Mouse (Mus musculus) midbrain, embryonic 10.5 days (tissue): ENCODE data around the gene F5. TPM values are rescaled to one million over a fixed set of nuclear protein-coding genes. Genes with fewer than 3 reads are reported as not detected.

Experiments
- DNase-seq: peaks from one replicate; pipeline ENCODE4 v3.0.0-alpha.2; 2017; ENCODE audit warnings: low spot score
- H3K27ac ChIP-seq: fragments of 300-500 bp; sonication (generic); replicated peaks from 2 replicates; pipeline ENCODE4 v1.5.1; 2016; ENCODE audit warnings: mild to moderate bottlenecking
- H3K27me3 ChIP-seq: fragments of 300-500 bp; sonication (generic); 2 replicates; pipeline ENCODE4 v1.6.1; 2016; ENCODE audit warnings: low read depth, mild to moderate bottlenecking; ENCODE audit not compliant: poor library complexity, severe bottlenecking
- H3K36me3 ChIP-seq: fragments of 300-500 bp; sonication (generic); 2 replicates; pipeline ENCODE4 v1.6.1; 2016; ENCODE audit warnings: mild to moderate bottlenecking, moderate library complexity
- H3K4me1 ChIP-seq: fragments of 300-500 bp; sonication (generic); 2 replicates; pipeline ENCODE4 v1.6.1; 2016
- H3K4me3 ChIP-seq: fragments of 300-500 bp; sonication (generic); 2 replicates; pipeline ENCODE4 v1.5.1; 2016; ENCODE audit warnings: mild to moderate bottlenecking, moderate library complexity
- H3K9me3 ChIP-seq: fragments of 300-500 bp; sonication (generic); replicated peaks from 2 replicates; pipeline ENCODE4 v1.6.1; 2016; ENCODE audit warnings: mild to moderate bottlenecking
- WGBS: fragments of 180-500 bp; shearing (Covaris S2); methylation state at CpG from one replicate; pipeline ENCODE4 v1.1.7; 2016; 5-methylcytosine and 5-hydroxymethylcytosine counted together
- polyA plus RNA-seq: library from polyadenylated mRNA; unstranded; fragments of >200 nt; fragmentation: Nextera tagmentation; extraction: Ambion mirVana; gene quantifications from 2 replicates; pipeline ENCODE4 v1.2.1, GENCODE M21; 2016

Gene F5
- polyA plus RNA-seq, result 0.36 and 0.52 TPM in 2 replicates

- no peaks in the 10 kb centered on the region for H3K36me3 ChIP-seq
- no peaks in the 10 kb centered on the region for H3K9me3 ChIP-seq
- peak; percentile 24 for DNase-seq
- H3K27me3 ChIP-seq, result 0 out of 2 replicates have a peak, but pooled peaks cover 4% of the 10 kb centered on the region
- peak within 1 kb of the TSS; percentile 29 for H3K4me3 ChIP-seq
- peaks cover 9% of the 10 kb centered on the region for H3K4me1 ChIP-seq
- WGBS, result 13% methylated on average over 16 of the region's 16 CpGs
- 0 out of 2 replicates have a peak within 1 kb of the TSS, but pooled peaks have one; percentile 13 for H3K27ac ChIP-seq
Measured at GRCm38 (mm10) chr1:164151387-164152088, at the start of gene F5. F5 (plus strand) TSS chr1:164151838.

GRCm38 (mm10) chr1:164109763-164110162 lies 41.9 kb upstream of the F5 start:
- WGBS, result 85% methylated on average over 2 of the region's 2 CpGs
- no peak for DNase-seq
- no peak overlapping the region for H3K27ac ChIP-seq
- no peaks in the 10 kb centered on the region for H3K4me1 ChIP-seq
- H3K27me3 ChIP-seq, result no peaks in the 10 kb centered on the region
- no peaks in the 10 kb centered on the region for H3K36me3 ChIP-seq
- H3K4me3 ChIP-seq, result no peak overlapping the region
- H3K9me3 ChIP-seq, result no peaks in the 10 kb centered on the region

- no peak for DNase-seq
- no peaks in the 10 kb centered on the region for H3K36me3 ChIP-seq
Measured at GRCm38 (mm10) chr1:164110591-164111329, 40.9 kb upstream of the F5 start.

GRCm38 (mm10) chr1:164114280-164114679 lies 37.4 kb upstream of the F5 start:
- no peaks in the 10 kb centered on the region for H3K9me3 ChIP-seq
- H3K36me3 ChIP-seq, result no peaks in the 10 kb centered on the region
- H3K27me3 ChIP-seq, result no peaks in the 10 kb centered on the region
- no peak overlapping the region for H3K27ac ChIP-seq
- no peak for DNase-seq
- no peaks in the 10 kb centered on the region for H3K4me1 ChIP-seq
- H3K4me3 ChIP-seq, result no peak overlapping the region
- WGBS, result 85% methylated on average over 5 of the region's 5 CpGs

More at GRCm38 (mm10) chr1:164110591-164111329, 40.9 kb upstream of the F5 start:
- Histone ChIP-seq H3K9me3 (no peaks in the 10 kb centered on the region), H3K27me3 (no peaks in the 10 kb centered on the region), H3K4me1 (no peaks in the 10 kb centered on the region), H3K27ac (no peak overlapping the region), H3K4me3 (no peak overlapping the region)
- WGBS, result 96% methylated on average over 9 of the region's 9 CpGs

GRCm38 (mm10) chr1:164114947-164115493 lies 36.6 kb upstream of the F5 start, which contains the start of gene Selp:
Selp (plus strand) TSS chr1:164115264.
- no peak for DNase-seq
- H3K36me3 ChIP-seq, result no peaks in the 10 kb centered on the region
- 86% methylated on average over 8 of the region's 8 CpGs for WGBS
- H3K9me3 ChIP-seq, result no peaks in the 10 kb centered on the region
- H3K27ac ChIP-seq, result no peak within 1 kb of the TSS
- H3K27me3 ChIP-seq, result no peaks in the 10 kb centered on the region
- no peaks in the 10 kb centered on the region for H3K4me1 ChIP-seq
- H3K4me3 ChIP-seq, result no peak within 1 kb of the TSS

- no peak for DNase-seq
- H3K9me3 ChIP-seq, result no peaks in the 10 kb centered on the region
- H3K4me1 ChIP-seq, result no peaks in the 10 kb centered on the region
- 90% methylated on average over 6 of the region's 6 CpGs for WGBS
- no peak overlapping the region for H3K27ac ChIP-seq
- no peak overlapping the region for H3K4me3 ChIP-seq
- no peaks in the 10 kb centered on the region for H3K36me3 ChIP-seq
- no peaks in the 10 kb centered on the region for H3K27me3 ChIP-seq
Measured at GRCm38 (mm10) chr1:164115647-164116046, 36.0 kb upstream of the F5 start.

- no peak overlapping the region for H3K27ac ChIP-seq
- 91% methylated on average over 6 of the region's 6 CpGs for WGBS
- no peaks in the 10 kb centered on the region for H3K4me1 ChIP-seq
- no peak overlapping the region for H3K4me3 ChIP-seq
- H3K36me3 ChIP-seq, result no peaks in the 10 kb centered on the region
- no peak for DNase-seq
- H3K9me3 ChIP-seq, result no peaks in the 10 kb centered on the region
- no peaks in the 10 kb centered on the region for H3K27me3 ChIP-seq
Measured at GRCm38 (mm10) chr1:164117869-164118268, 33.8 kb upstream of the F5 start.

GRCm38 (mm10) chr1:164119892-164120776 lies 31.5 kb upstream of the F5 start:
- Histone ChIP-seq H3K36me3 (no peaks in the 10 kb centered on the region), H3K27ac (no peak overlapping the region), H3K27me3 (no peaks in the 10 kb centered on the region), H3K9me3 (no peaks in the 10 kb centered on the region), H3K4me3 (no peak overlapping the region), H3K4me1 (no peaks in the 10 kb centered on the region)
- 83% methylated on average over 3 of the region's 3 CpGs for WGBS
- no peak for DNase-seq

- WGBS, result 93% methylated on average over 3 of the region's 3 CpGs
- no peaks in the 10 kb centered on the region for H3K27me3 ChIP-seq
- no peaks in the 10 kb centered on the region for H3K9me3 ChIP-seq
- no peaks in the 10 kb centered on the region for H3K4me1 ChIP-seq
- no peak for DNase-seq
- no peaks in the 10 kb centered on the region for H3K36me3 ChIP-seq
- no peak overlapping the region for H3K27ac ChIP-seq
- no peak overlapping the region for H3K4me3 ChIP-seq
Measured at GRCm38 (mm10) chr1:164120777-164121158, 30.9 kb upstream of the F5 start.

GRCm38 (mm10) chr1:164123836-164124235 lies 27.8 kb upstream of the F5 start:
- no peaks in the 10 kb centered on the region for H3K9me3 ChIP-seq
- no peaks in the 10 kb centered on the region for H3K4me1 ChIP-seq
- 86% methylated on average over 3 of the region's 3 CpGs for WGBS
- H3K27ac ChIP-seq, result no peak overlapping the region
- no peaks in the 10 kb centered on the region for H3K27me3 ChIP-seq
- no peak for DNase-seq
- H3K36me3 ChIP-seq, result no peaks in the 10 kb centered on the region
- H3K4me3 ChIP-seq, result no peak overlapping the region

- Histone ChIP-seq H3K4me1 (no peaks in the 10 kb centered on the region), H3K27ac (no peak overlapping the region), H3K36me3 (no peaks in the 10 kb centered on the region), H3K9me3 (no peaks in the 10 kb centered on the region), H3K4me3 (no peak overlapping the region), H3K27me3 (no peaks in the 10 kb centered on the region)
- 81% methylated on average over 3 of the region's 3 CpGs for WGBS
- no peak for DNase-seq
Measured at GRCm38 (mm10) chr1:164130013-164130412, 21.6 kb upstream of the F5 start.

GRCm38 (mm10) chr1:164132609-164133008 lies 19.0 kb upstream of the F5 start:
- H3K36me3 ChIP-seq, result no peaks in the 10 kb centered on the region
- H3K4me3 ChIP-seq, result no peak overlapping the region
- no peak for DNase-seq
- no peaks in the 10 kb centered on the region for H3K9me3 ChIP-seq
- no peaks in the 10 kb centered on the region for H3K27me3 ChIP-seq
- no peak overlapping the region for H3K27ac ChIP-seq
- 82% methylated on average over 1 of the region's 1 CpGs for WGBS
- no peaks in the 10 kb centered on the region for H3K4me1 ChIP-seq
